Mouse (Mus musculus): ENCODE data around the gene Usp39.

DNA sequence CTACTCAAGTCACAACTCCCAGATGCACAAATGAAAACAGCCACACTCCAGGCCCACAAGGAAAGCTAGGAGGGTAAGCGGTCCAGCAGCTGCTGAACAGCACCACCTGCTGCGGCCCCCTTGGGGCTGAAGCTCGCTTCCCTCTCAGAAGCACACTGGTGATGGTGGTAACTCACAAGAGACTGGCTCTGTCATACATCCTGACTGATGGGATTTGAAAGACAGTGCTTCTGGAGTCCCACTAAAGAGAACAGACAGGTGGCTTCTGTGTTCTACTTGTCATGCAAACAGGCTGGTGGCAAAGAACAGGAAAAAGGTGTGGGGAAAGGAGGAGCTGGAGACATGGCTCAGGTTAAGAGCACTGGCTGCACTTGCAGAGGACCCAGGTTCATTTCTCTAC lies 22.0 kb downstream of the Usp39 start:
- TF ChIP-seq POLR2A (IDR thresholded peaks at IDR 0.05; ENCODE audit: extremely low read depth, insufficient read depth, low read length) (no peak), CTCF (IDR thresholded peaks at IDR 0.05; ENCODE audit: extremely low read depth, insufficient read depth, low read length) (no peak)
